Mouse (Mus musculus): Measurements from ENCODE around the gene Rnasel. TPM values are rescaled to one million over a fixed set of nuclear protein-coding genes. Genes with fewer than 3 reads are reported as not detected.

Gene Rnasel
- polyA plus RNA-seq, 1 experiment from 2014 or later = 15.7 TPM

GRCm38 (mm10) chr1:153703445-153703991 is 45.7 kb upstream of the Rnasel start:
- H3K4me2 ChIP-seq (ENCODE audit: low read depth, low read length) = no peak overlapping the region
- peaks cover 12% of the 10 kb centered on the region for H3K4me1 ChIP-seq (ENCODE audit: insufficient read depth)
- TF ChIP-seq CTCF (IDR thresholded peaks at IDR 0.05; ENCODE audit: low read depth) (no peak), EP300 (IDR thresholded peaks at IDR 0.05; ENCODE audit: low read depth) (no peak)
- DNase-seq (no peak), ATAC-seq (no peak)
- 0 out of 2 replicates have a peak, but pooled peaks cover 3% of the 10 kb centered on the region for H3K9me3 ChIP-seq (ENCODE audit: low read length)
- WGBS (ENCODE audit: insufficient replicate concordance) = 30% methylated on average over 12 of the region's 12 CpGs
- no peaks in the 10 kb centered on the region for H3K36me3 ChIP-seq (replicated peaks; ENCODE audit: insufficient read depth, low read length)
- no peak overlapping the region for H3K4me3 ChIP-seq (ENCODE audit: low read depth, low read length)
- H3K27me3 ChIP-seq (ENCODE audit: insufficient read depth, low read length) = no peaks in the 10 kb centered on the region
- H3K9ac ChIP-seq (replicated peaks) = no peak overlapping the region
- H3K27ac ChIP-seq (ENCODE audit: low read depth) = no peak overlapping the region

- Histone ChIP-seq H3K27ac (ENCODE audit: low read depth) (no peak overlapping the region), H3K4me1 (ENCODE audit: insufficient read depth) (peaks cover 10% of the 10 kb centered on the region), H3K4me2 (ENCODE audit: low read depth, low read length) (no peak overlapping the region), H3K4me3 (ENCODE audit: low read depth, low read length) (no peak overlapping the region), H3K27me3 (ENCODE audit: insufficient read depth, low read length) (no peaks in the 10 kb centered on the region), H3K36me3 (replicated peaks; ENCODE audit: insufficient read depth, low read length) (no peaks in the 10 kb centered on the region), H3K9me3 (ENCODE audit: low read length) (0 out of 2 replicates have a peak, but pooled peaks cover 3% of the 10 kb centered on the region), H3K9ac (replicated peaks) (no peak overlapping the region)
- WGBS (ENCODE audit: insufficient replicate concordance) = 53% methylated on average over 7 of the region's 7 CpGs
- ATAC-seq (no peak), DNase-seq (no peak)
- TF ChIP-seq EP300 (IDR thresholded peaks at IDR 0.05; ENCODE audit: low read depth) (no peak), CTCF (IDR thresholded peaks at IDR 0.05; ENCODE audit: low read depth) (no peak)
Observed at GRCm38 (mm10) chr1:153704174-153704573, 45.1 kb upstream of the Rnasel start.

- H3K36me3 ChIP-seq (replicated peaks; ENCODE audit: insufficient read depth, low read length) = no peaks in the 10 kb centered on the region
- H3K4me2 ChIP-seq (ENCODE audit: low read depth, low read length) = no peak overlapping the region
- DNase-seq (no peak), ATAC-seq (no peak)
- no peak overlapping the region for H3K4me3 ChIP-seq (ENCODE audit: low read depth, low read length)
- H3K4me1 ChIP-seq (ENCODE audit: insufficient read depth) = peaks cover 10% of the 10 kb centered on the region
- no peak overlapping the region for H3K9ac ChIP-seq (replicated peaks)
- no peak overlapping the region for H3K27ac ChIP-seq (ENCODE audit: low read depth)
- H3K27me3 ChIP-seq (ENCODE audit: insufficient read depth, low read length) = no peaks in the 10 kb centered on the region
- 57% methylated on average over 3 of the region's 3 CpGs for WGBS (ENCODE audit: insufficient replicate concordance)
- H3K9me3 ChIP-seq (ENCODE audit: low read length) = 0 out of 2 replicates have a peak, but pooled peaks cover 3% of the 10 kb centered on the region
- no peak for TF ChIP-seq CTCF (IDR thresholded peaks at IDR 0.05; ENCODE audit: low read depth)
- TF ChIP-seq EP300 (IDR thresholded peaks at IDR 0.05; ENCODE audit: low read depth) = no peak
Observed at GRCm38 (mm10) chr1:153704996-153705395, 44.2 kb upstream of the Rnasel start.

- no peak overlapping the region for H3K9ac ChIP-seq (replicated peaks)
- ATAC-seq (no peak), DNase-seq (no peak)
- WGBS (ENCODE audit: insufficient replicate concordance) = 86% methylated on average over 5 of the region's 5 CpGs
- no peak overlapping the region for H3K4me3 ChIP-seq (ENCODE audit: low read depth, low read length)
- H3K36me3 ChIP-seq (replicated peaks; ENCODE audit: insufficient read depth, low read length) = no peaks in the 10 kb centered on the region
- H3K4me2 ChIP-seq (ENCODE audit: low read depth, low read length) = no peak overlapping the region
- no peak overlapping the region for H3K27ac ChIP-seq (ENCODE audit: low read depth)
- TF ChIP-seq EP300 (IDR thresholded peaks at IDR 0.05; ENCODE audit: low read depth) (no peak), CTCF (IDR thresholded peaks at IDR 0.05; ENCODE audit: low read depth) (no peak)
- H3K27me3 ChIP-seq (ENCODE audit: insufficient read depth, low read length) = no peaks in the 10 kb centered on the region
- H3K9me3 ChIP-seq (ENCODE audit: low read length) = 0 out of 2 replicates have a peak, but pooled peaks cover 3% of the 10 kb centered on the region
- no peaks in the 10 kb centered on the region; the same call in 1 of the 2 replicates for H3K4me1 ChIP-seq (ENCODE audit: insufficient read depth)
Observed at GRCm38 (mm10) chr1:153708626-153709025, 40.6 kb upstream of the Rnasel start.

- no peak for DNase-seq
- no peak for TF ChIP-seq EP300 (IDR thresholded peaks at IDR 0.05; ENCODE audit: low read depth)
- no peak for TF ChIP-seq CTCF (IDR thresholded peaks at IDR 0.05; ENCODE audit: low read depth)
- no peak for ATAC-seq
- 20% methylated on average over 5 of the region's 5 CpGs for WGBS (ENCODE audit: insufficient replicate concordance)
- Histone ChIP-seq H3K4me3 (ENCODE audit: low read depth, low read length) (no peak overlapping the region), H3K9ac (replicated peaks) (no peak overlapping the region), H3K4me1 (ENCODE audit: insufficient read depth) (no peaks in the 10 kb centered on the region; the same call in 1 of the 2 replicates), H3K4me2 (ENCODE audit: low read depth, low read length) (no peak overlapping the region), H3K27me3 (ENCODE audit: insufficient read depth, low read length) (no peaks in the 10 kb centered on the region), H3K27ac (ENCODE audit: low read depth) (no peak overlapping the region), H3K36me3 (replicated peaks; ENCODE audit: insufficient read depth, low read length) (no peaks in the 10 kb centered on the region), H3K9me3 (ENCODE audit: low read length) (0 out of 2 replicates have a peak, but pooled peaks cover 3% of the 10 kb centered on the region)
Observed at GRCm38 (mm10) chr1:153709451-153709850, 39.8 kb upstream of the Rnasel start.

GRCm38 (mm10) chr1:153711544-153712262 is 37.5 kb upstream of the Rnasel start:
- ATAC-seq = no peak
- H3K4me3 ChIP-seq (ENCODE audit: low read depth, low read length) = no peak overlapping the region

More at GRCm38 (mm10) chr1:153711544-153712262, 37.5 kb upstream of the Rnasel start:
- Histone ChIP-seq H3K27ac (ENCODE audit: low read depth) (no peak overlapping the region), H3K9me3 (ENCODE audit: low read length) (no peaks in the 10 kb centered on the region), H3K4me1 (ENCODE audit: insufficient read depth) (no peaks in the 10 kb centered on the region; the same call in 1 of the 2 replicates), H3K27me3 (ENCODE audit: insufficient read depth, low read length) (no peaks in the 10 kb centered on the region), H3K9ac (replicated peaks) (no peak overlapping the region), H3K36me3 (replicated peaks; ENCODE audit: insufficient read depth, low read length) (no peaks in the 10 kb centered on the region), H3K4me2 (ENCODE audit: low read depth, low read length) (no peak overlapping the region)
- 67% methylated on average over 3 of the region's 3 CpGs for WGBS (ENCODE audit: insufficient replicate concordance)
- TF ChIP-seq EP300 (IDR thresholded peaks at IDR 0.05; ENCODE audit: low read depth) (no peak), CTCF (IDR thresholded peaks at IDR 0.05; ENCODE audit: low read depth) (no peak)
- DNase-seq = no peak

Measured in liver, postnatal 0 days (tissue).